Mouse (Mus musculus) erythroblast, embryonic 14.5 days (primary cell): ENCODE data around the gene Trnt1.

ENCODE experiments used
- GATA1 ChIP-seq: IDR thresholded peaks from 2 replicates; pipeline ENCODE4 v1.6.1; 2012; ENCODE audit warnings: low read length, inconsistent platforms, mixed read lengths
- TAL1 ChIP-seq: IDR thresholded peaks from 3 replicates; pipeline ENCODE4 v1.6.1; 2012; ENCODE audit warnings: low read length, inconsistent platforms, mixed read lengths

- TF ChIP-seq GATA1 (no peak), TAL1 (no peak)
Measured at GRCm38 (mm10) chr6:106750291-106750690, 18.6 kb upstream of the Trnt1 start.
